Mouse (Mus musculus) hematopoietic stem cell, adult 5-6 weeks (primary cell): Measurements from ENCODE around the gene Sln. TPM values are rescaled to one million over a fixed set of nuclear protein-coding genes. Genes with fewer than 3 reads are reported as not detected.

Source experiments
- ATAC-seq, 2 experiments: fragments of 125-278 bp in 1 of 2; replicated peaks in 1 of 2; 2 replicates each; pipeline ENCODE4 v1.8.0; 2016 to 2017; ENCODE audit warnings: inconsistent platforms in 2 of 2, mild to moderate bottlenecking in 2 of 2, moderate number of reproducible peaks in 2 of 2, low read depth in 1 of 2, moderate TSS enrichment in 1 of 2; ENCODE audit not compliant: low FRiP score in 2 of 2, poor library complexity in 2 of 2, severe bottlenecking in 2 of 2, insufficient read depth in 1 of 2, low TSS enrichment in 1 of 2
- total RNA-seq: library from RNA; stranded (forward); fragments of 172-1452, 232-1000 nt; gene quantifications from 2 replicates; pipeline ENCODE4 v1.2.3, GENCODE M21; 2017

Gene Sln
- not detected in 2 replicates for total RNA-seq

DNA sequence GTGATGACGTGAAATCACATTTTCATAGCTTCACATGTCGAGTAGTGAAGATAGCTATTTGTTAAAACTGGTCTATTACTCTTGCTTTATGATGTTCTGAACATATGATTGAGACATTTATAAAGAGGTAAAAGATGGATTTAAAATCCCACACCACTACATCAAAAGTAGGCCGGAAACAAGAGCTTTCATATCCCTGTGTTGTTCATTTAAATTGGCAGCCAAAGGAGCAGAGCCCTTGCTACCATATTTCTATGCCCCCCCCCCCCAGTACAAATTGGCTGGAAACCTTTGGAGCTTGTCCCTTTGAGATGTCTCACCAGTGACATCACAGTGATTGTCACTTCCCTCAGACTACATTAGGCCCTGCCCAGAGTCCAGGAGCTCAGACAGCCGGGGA is at the start of gene Sln:
TSS of gene Sln (plus strand) at position 301 of the 400 bp plus-strand sequence.
- no peak for ATAC-seq

DNA sequence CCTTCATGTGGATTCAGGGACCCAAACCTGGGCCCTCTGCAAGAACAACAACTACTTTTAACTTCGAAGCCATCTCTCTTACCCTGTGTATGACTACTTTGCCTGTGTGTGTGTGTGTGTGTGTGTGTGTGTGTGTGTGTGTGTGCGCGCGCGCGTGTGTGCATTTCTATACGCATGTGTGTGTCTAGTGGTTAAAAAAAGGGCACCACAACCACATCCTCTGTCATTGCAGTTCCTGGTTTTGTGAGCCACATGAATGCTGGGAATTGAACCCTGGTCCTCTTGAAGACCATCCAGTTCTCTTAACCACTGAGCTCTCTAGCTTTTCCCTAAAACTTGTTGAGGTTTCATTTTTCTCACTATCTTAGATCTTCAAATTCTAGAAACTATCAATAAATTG is 47.0 kb upstream of the Sln start:
- ATAC-seq = no peak

- peak in 1 of 2 experiments; percentile 45; a peak in 2 of 4 replicates for ATAC-seq
Measured at GRCm38 (mm10) chr9:53806496-53807086, 43.4 kb upstream of the Sln start.

DNA sequence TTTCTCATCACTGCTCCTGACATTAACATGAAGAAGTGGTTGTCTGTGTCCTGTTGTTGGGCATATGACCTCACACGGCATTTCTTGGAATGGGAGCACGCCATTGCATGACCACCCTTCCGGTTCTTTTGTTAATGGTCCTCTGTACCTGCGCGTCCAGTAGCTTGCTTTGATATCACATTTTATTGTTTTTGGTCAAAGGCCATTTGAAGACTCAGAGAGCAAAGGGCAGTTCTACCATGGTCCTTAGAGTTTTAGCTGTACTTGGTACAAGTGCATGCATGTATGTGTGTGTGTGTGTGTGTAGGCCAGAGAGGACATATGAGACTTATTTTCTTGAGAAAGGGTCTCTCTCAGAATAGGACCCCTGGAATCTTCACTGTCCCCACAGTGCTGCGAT is 36.5 kb upstream of the Sln start:
- no peak for ATAC-seq

DNA sequence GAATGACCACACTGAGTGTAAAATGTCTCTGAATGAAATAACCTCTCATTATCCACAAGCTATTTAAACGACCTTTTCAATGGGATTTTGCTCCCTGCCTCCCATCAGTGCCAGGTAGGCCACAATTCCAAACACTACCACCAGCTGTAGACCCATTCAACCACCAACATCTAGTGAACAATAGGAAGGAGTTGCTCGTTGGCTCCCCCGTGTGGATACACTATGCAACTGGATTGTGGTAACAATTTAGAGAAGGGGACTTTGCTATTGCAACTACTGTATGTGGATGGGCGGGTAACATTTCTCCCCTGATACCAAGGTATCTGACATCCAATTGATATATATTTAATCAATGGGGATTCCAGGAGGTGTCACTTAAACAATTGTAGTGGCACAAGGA is 31.2 kb upstream of the Sln start:
- peak; percentile 53 to 82; a peak in 3 of 4 replicates for ATAC-seq

- ATAC-seq = peak in 1 of 2 experiments; percentile 51; a peak in 2 of 4 replicates
Measured at GRCm38 (mm10) chr9:53825318-53825717, 24.6 kb upstream of the Sln start.

GRCm38 (mm10) chr9:53829081-53829865 is 20.7 kb upstream of the Sln start:
- peak; percentile 56 to 76; a peak in 2 of 4 replicates for ATAC-seq

GRCm38 (mm10) chr9:53829866-53830209 is 20.1 kb upstream of the Sln start:
- ATAC-seq = no peak

- ATAC-seq = no peak
Measured at GRCm38 (mm10) chr9:53835039-53835438, 14.9 kb upstream of the Sln start.

DNA sequence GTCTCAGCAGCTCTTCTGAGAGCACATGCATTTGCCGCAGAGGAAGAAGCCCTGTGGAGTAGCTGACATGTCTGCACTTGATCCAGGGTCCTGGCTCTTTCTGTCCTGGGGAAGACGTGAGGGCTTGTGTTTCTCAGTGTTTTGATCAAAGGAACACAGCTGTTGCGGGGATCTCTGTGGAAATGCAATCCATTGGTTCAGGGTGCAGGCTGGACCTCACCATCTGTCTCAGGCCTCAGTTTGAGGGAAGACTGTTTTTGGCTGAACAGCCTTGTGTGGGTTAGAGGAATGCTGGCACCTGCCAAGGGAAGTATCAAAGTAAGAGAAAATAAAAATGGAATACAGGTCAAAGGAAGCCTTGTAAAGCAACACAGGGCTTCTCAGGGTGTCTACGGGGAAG is 14.0 kb upstream of the Sln start:
- ATAC-seq = no peak

DNA sequence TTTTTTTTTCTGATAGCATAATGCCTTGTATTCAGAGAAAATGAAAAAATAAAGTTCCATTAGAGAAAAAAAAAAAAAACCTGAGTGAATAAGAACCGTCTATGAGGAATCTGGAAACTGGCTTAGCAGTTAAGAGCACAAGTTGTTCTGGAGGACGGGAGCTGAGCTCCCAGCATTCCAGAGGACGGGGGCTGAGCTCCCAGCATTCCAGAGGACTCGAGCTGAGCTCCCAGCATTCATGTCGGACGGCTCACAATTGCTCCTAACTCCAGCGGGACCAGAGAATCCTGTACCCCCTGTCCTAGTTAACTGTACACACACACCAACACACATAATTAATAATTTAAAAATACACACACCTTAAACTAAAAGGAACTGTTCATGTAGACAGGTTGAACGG is 11.1 kb upstream of the Sln start:
- ATAC-seq = no peak

DNA sequence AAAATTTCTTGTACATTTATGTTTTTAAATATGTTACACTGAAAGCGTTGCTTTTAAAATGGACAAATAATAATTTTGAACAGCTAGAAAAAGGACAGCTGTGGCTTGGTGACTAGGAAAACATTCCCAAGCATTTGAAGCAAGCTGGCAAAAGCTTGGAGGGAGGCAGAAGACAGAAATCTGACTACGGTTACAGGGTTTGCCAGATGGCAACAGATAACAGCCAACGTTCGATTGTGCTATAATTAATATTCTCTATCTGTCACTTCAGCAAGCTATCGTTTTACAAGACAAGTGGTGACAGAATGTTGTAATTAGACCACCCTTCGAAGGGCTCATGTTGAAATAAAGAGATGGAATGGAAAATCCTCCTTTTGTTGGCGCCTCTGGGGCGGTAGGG is 1.4 kb upstream of the Sln start:
- ATAC-seq = no peak

DNA sequence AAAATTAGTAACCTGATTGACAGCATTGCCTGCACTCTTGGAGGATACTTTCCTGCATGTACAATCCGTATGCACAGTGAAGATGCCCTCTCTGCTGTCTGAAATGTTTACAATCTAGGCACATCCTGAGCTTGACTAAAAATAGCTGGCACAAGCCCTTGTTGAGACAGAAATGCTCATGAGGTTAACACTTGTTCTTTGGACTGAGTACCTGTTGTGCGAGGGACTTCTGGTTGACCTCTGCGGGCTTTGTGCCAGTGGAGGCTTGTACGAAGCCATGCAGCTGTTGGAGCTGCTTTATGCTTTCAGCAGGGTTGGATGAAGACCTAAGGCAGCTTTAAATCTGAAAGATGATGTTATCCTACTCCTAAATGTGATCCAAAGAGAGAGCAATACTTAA is 2.2 kb downstream of the Sln start:
- ATAC-seq = no peak

DNA sequence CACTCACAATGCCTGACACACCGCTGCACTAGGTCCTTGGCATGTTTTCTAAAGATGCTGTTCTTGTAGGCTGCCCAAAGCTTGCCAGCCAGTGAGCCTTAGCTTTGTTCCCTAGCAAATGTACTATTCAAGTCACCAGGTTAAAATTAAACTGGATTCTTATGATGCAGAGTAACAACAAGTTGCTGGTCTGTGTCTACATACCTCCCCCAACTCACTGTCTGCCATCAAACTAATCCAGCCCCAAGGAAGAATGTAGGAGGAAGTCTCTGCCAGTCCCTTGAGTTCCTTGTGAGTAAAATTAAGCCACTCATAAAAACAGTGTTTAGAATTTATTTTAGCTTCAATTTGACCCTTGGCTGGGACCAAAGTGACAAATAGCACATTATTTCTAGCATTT is 3.7 kb downstream of the Sln start:
- no peak for ATAC-seq

- ATAC-seq = no peak
Measured at GRCm38 (mm10) chr9:53854525-53854924, 4.6 kb downstream of the Sln start.

DNA sequence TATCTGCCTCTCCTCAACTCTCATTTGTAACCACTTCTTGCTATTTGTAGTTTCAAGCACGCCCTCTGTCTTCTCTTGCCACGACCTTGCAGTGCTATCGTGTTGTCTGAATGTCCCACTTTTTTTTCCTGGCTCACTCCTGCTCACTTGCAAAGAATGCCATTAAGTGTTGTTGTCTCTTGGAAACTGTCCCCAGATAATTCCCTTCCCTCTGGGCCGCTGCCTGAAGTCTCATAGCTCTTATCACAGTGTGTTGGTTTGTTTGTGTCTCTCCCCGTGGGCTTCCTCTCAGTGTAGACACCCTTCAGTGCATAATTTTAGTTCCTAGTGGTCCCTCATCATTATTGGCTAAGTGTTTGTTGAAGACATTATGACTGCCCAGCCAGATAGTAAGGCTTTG is 7.9 kb downstream of the Sln start:
- ATAC-seq = no peak

DNA sequence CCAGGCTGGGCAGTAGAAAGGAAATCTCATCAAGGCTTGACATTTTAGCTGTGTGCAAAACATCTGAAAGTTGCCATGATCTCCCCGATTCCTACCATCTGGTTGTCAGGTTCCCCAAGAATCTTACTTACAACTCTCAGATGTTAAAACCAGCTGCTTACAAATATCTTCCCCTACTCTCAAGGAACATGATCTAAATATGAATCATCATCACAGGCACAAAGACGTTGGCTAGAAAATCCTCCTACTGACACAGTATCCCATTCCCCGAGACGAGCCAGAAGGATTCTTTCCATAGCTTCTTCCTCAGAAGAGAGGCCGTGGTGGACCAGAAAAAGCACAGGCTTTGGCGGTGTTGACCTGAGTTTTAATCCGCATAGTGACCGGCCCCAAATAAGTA is 23.3 kb downstream of the Sln start:
- no peak for ATAC-seq

DNA sequence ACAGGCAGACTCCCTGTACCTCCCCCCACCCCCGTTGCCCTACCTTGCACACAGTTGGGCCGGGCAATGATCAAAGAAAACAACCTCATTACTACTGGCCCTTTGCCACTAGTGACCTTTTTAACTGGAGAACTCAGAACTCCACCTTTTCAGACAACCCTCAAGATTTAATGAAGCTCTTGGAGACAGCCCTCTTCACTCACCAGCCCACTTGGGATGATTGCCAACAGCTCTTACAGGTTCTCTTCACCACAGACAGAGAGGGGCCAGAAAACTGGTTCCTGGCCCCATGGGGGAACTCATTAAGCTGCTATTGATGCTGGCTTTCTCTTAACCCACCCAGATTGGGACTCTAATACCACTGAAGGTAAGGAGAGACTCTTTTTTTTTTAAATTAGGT is 27.5 kb downstream of the Sln start:
- no peak for ATAC-seq
